Mouse (Mus musculus): ENCODE results near the gene Pcgf1.

Gene Pcgf1

DNA sequence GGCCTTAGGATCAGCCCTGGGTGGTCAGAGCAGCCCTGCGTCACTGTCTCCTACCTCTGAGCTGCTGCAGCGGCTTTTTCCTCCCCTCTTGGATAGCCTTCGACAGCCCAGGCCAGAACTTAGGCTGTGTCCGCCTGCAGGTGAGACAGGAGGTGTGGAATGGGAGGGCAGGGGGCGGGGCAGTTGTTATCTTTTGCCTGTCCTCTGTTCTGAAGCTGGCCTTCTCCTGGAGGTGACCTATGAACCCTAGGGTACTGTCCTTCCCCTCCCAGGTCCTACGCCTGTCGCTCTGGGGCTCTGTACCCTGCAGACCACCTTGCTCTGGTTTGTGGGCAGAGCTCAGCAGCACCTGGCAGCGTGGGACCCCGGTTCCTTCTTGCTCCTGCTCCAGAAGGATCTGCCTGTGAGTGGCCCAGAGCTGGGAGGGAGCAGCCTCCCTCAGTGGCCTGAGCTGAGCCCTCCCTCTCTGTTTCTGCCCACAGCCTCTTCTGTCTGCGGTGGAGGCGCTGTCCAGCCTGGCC lies 25.5 kb downstream of the Pcgf1 start:
- no peak for DNase-seq

GRCm38 (mm10) chr6:83104158-83104557 lies 26.5 kb downstream of the Pcgf1 start:
- DNase-seq: no peak

- DNase-seq: peak; percentile 85
Measured at GRCm38 (mm10) chr6:83107566-83108400, 30.1 kb downstream of the Pcgf1 start.

- DNase-seq: peak; percentile 72
Measured at GRCm38 (mm10) chr6:83108762-83109668, 31.3 kb downstream of the Pcgf1 start, which contains the start of gene Mrpl53. TSS of gene Mrpl53 (plus strand) at chr6:83109040.

- no peak for DNase-seq
Measured at GRCm38 (mm10) chr6:83111510-83112136, 34.0 kb downstream of the Pcgf1 start.

DNA sequence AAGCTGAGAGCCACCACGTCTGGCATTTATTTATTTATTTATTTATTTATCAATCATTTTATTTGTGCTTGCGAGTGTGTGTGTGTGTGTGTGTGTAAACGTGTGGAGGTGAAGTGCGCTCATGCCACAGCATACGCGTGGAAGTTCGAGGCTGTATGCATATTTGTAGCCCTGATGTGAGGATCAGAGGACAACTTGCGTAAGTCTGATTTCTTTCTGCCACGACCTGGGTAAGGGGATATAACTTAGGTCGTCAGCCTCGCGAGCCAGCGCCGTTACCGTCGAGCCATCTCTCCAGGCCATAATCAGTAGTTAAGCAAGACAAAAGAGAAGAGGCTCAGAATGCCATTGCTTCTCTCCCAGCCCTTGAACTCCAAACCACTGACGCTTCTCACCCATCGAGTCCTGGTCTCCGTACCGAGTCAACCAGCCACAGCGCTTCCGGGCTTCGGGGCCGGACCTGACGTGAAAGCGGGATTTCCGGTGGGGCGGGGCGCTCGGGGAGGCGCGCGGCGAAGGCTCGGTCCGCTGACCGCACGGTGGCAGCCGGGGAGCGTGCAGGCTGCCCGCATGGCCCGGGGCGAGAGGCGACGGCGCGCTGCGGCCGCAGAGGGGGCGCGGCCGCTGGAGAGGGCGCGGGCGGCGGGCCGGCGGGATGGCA lies 37.5 kb downstream of the Pcgf1 start, which contains the start of gene Mogs:
Gene Mogs, plus strand, starts transcription at position 486 of the 661 bp plus-strand sequence.
- DNase-seq: peak; percentile 93

GRCm38 (mm10) chr6:83115682-83116372 lies 38.2 kb downstream of the Pcgf1 start:
- DNase-seq: no peak

DNA sequence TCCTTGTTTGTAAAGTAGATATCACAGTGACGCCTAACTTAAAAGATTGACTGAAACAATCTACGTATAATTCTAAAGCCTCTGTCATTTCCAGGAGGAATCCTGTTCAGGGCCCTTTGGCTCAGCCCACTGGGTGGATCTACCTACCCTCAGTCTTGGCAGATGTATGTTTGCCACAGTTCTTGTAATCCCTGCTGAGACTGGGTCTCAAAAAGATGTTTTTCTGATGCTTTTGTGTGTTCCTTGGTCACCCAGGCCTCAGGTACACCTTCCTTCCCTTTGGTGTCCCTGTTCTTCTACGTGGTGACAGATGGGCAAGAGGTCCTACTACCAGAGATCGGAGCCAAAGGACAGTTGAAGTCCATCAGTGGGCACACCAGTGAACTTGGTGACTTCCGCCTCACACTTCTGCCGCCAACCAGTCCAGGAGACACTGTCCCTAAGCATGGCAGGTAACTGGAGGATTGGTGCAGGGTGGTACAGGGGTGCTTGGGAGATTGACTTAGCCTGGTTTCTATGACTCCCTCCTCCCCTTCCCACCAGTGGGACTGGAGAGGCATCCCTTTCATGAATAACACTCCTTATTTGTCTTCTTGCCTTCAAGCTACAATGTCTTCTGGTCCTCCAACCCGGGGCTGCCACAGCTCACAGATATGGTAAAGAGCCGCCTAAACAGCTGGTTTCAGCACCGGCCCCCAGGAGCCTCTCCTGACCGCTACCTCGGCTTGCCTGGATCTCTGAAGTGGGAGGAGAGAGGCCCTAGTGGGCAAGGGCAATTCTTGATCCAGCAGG lies 38.9 kb downstream of the Pcgf1 start:
- DNase-seq: no peak

GRCm38 (mm10) chr6:83117165-83117438 lies 39.4 kb downstream of the Pcgf1 start:
- no peak for DNase-seq

DNA sequence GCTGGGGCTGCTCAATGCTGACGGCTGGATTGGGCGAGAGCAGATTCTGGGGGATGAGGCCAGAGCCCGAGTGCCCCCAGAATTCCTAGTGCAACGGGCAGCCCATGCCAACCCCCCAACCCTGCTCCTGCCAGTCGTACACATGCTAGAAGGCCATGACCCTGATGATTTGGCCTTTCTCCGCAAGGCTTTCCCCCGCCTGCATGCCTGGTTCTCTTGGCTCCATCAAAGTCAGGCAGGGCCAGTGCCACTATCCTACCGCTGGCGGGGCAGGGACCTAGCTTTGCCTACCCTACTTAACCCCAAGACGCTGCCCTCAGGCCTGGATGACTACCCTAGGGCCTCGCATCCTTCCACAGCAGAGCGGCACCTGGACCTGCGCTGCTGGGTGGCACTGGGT lies 39.9 kb downstream of the Pcgf1 start:
- no peak for DNase-seq

DNA sequence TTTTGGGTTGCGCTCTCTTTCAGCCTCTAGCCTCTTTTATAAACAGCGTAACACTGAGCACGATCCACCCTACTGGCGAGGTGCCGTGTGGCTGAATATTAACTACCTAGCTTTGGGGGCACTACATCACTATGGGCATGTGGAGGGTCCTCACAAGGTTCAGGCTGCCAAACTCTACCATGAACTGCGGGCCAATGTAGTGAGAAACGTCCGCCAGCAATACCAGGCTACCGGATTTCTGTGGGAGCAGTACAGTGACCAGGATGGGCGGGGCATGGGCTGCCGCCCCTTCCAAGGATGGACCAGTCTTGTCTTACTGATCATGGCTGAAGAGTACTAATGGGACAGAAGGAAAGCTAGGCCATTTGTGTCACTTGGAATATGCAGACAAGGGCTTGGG lies 40.7 kb downstream of the Pcgf1 start:
- no peak for DNase-seq

- DNase-seq: no peak
Measured at GRCm38 (mm10) chr6:83118825-83119733, 41.4 kb downstream of the Pcgf1 start.

DNA sequence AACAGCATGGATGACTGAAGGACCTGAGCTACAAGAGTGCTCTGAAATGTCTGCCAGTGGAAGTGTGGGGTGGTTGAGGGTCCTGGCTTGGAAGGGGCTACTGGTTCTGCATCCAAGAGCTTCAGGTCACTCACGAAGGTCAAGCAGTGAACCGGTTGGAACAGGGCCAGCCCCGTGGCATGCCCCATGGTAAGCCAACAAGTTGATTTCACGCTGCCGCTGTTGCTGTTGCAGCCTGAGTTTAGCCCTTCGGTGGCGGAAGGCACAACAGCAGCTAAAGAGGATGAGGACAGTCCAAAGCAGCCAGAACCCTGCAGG lies 42.0 kb downstream of the Pcgf1 start:
- DNase-seq: no peak

DNA sequence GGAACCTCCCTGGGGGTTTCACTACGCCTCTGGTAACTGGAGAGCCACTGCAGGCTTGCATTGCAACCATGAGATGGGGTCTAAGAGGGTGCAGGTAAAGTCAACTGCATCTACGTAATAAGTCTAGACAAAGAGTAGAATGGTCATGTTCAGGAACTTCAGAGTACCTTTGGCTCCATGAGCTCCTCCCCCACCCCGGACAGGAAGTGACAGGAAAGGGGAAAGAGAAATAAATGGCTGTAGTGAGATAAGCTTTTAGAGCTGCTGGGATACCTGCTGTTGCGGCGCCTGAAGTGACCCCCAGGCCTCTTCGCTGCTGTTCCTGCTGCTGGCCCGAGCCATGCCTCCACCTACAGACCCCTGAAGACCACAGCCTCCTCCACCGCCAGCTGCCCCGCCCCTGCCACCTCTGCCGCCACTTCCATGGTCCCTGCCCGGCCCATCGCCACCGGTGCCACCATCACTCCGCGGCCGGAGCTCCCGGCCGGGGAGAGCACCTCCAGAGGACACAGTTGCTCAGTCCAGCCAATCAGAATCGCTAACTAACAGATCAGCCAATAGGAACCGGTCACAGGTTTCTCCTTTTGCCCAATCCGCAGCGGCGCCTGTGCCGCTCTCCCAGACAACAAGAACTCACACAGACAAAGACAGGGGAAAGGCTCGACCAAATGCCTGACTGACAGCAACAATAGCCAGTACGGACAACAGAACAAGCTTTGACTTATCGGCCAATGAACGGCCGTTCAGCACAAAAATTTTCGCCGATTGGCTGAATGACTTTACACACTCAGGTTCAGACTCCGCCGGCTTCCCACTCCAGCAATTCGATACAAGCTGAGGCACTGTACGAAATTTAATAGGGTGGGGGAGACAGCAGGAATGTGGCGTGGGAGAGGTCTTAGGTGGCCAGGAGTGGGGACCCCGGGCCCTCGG lies 43.5 kb downstream of the Pcgf1 start, which contains the start of gene Wbp1:
Gene Wbp1, minus strand, starts transcription at position 630 of the 933 bp plus-strand sequence.
- DNase-seq: peak; percentile 90

DNA sequence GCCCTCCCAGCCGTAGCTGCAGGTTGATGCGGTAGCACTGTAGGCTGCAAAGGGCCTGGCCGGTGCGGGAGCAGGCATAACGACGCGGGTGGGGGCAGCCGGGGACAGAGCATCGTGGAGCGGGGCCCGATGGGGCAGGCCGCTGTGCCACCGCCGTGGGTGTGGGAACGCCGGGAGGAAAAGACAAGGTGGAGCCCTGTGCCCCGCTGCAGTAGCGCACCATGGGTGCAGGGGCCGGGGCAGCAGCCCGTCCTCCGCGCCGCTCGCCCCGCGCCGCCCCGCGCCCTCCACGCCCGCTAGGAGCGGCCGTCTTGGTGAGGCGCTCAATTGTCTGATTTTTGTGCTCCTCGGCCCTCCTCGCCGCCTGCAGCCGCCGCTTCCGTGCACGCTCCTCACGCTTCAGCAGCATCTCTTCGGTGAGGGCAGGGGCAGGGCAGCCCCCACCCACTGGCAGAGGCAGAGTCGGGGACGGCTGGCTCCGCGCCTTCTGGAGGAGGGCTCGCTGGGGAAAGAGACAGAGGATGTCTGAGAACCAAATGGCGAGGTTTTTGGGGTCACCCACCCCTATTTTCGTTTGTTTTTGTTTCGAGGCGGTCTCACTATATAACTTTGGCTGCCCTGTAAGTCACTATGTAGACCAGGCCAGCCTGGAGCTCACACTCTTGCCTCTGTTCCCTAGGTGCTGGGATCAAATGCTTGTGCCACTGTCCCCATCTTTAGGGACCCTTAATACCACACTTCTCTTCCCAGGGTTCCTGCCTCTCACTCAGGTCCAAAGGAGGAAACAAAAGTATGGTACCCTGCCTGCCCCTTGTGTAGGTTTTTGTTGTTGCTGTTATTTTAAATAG lies 44.4 kb downstream of the Pcgf1 start:
- no peak for DNase-seq

GRCm38 (mm10) chr6:83122961-83123360 lies 45.3 kb downstream of the Pcgf1 start:
- no peak for DNase-seq

GRCm38 (mm10) chr6:83124851-83125312 lies 47.2 kb downstream of the Pcgf1 start:
- DNase-seq: peak; percentile 82

DNA sequence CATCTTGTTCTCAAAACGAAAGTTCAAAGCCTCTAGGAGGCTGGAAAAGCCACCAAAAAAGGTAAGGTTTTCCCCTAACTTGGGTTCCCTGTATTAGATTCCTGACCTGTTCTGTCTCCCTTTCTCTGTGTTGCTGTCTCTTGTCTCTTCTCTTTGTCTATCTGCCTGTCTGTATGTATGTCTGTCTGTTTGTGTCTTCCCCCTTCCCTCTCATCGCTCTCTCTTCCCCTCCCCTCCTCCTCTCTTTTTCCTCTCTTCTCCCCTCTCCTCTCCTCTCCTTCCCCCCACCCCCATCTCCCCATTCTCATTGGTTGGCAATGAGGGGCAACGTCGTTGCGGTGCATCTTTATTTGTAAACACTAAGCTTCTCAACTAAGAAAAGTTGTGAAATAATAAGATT lies 47.7 kb downstream of the Pcgf1 start, which contains the start of gene Ino80b:
Gene Ino80b, minus strand, starts transcription at position 101 of the 400 bp plus-strand sequence.
- no peak for DNase-seq

Measured in thymus, postnatal 25 days (tissue).